Mouse (Mus musculus): ENCODE data around the gene Cd200r1. TPM values are rescaled to one million over a fixed set of nuclear protein-coding genes. Genes with fewer than 3 reads are reported as not detected.

Gene Cd200r1
- 0.54 and 0.72 TPM in 2 replicates for polyA plus RNA-seq (2016; fragmentation: Nextera tagmentation; extraction: Ambion mirVana)

- H3K4me3 ChIP-seq: no peak within 1 kb of the TSS
- no peaks in the 10 kb centered on the region for H3K4me1 ChIP-seq
- 83% methylated on average over 22 of the region's 22 CpGs for WGBS
- no peak for DNase-seq (ENCODE audit: low spot score)
- H3K9me3 ChIP-seq (replicated peaks): no peaks in the 10 kb centered on the region
- no peak within 1 kb of the TSS for H3K27ac ChIP-seq (replicated peaks)
- H3K27me3 ChIP-seq (ENCODE audit: low read depth, poor library complexity, severe bottlenecking): no peaks in the 10 kb centered on the region
- H3K36me3 ChIP-seq: no peaks in the 10 kb centered on the region
These were observed at the start of gene Cd200r1 for GRCm38 (mm10) chr16:44765555-44766319. Gene Cd200r1 (plus strand): TSS chr16:44765736.

- DNase-seq (ENCODE audit: low spot score): no peak
- Histone ChIP-seq H3K4me3 (no peak overlapping the region), H3K9me3 (replicated peaks) (no peaks in the 10 kb centered on the region), H3K4me1 (peaks cover 13% of the 10 kb centered on the region), H3K27ac (replicated peaks) (peak overlapping the region; percentile 70), H3K36me3 (peaks cover 16% of the 10 kb centered on the region), H3K27me3 (ENCODE audit: low read depth, poor library complexity, severe bottlenecking) (no peaks in the 10 kb centered on the region)
- WGBS: 50% methylated on average over 10 of the region's 10 CpGs
These were observed 49.0 kb upstream of the Cd200r1 start for GRCm38 (mm10) chr16:44716305-44717140.

- no peaks in the 10 kb centered on the region for H3K27me3 ChIP-seq (ENCODE audit: low read depth, poor library complexity, severe bottlenecking)
- peaks cover 16% of the 10 kb centered on the region for H3K36me3 ChIP-seq
- no peak for DNase-seq (ENCODE audit: low spot score)
- 72% methylated on average over 2 of the region's 2 CpGs for WGBS
- no peak overlapping the region; the same call in 1 of the 2 replicates for H3K27ac ChIP-seq (replicated peaks)
- H3K4me3 ChIP-seq: no peak overlapping the region
- no peaks in the 10 kb centered on the region for H3K9me3 ChIP-seq (replicated peaks)
- H3K4me1 ChIP-seq: peaks cover 13% of the 10 kb centered on the region
These were observed 48.3 kb upstream of the Cd200r1 start for GRCm38 (mm10) chr16:44717141-44717634.

- no peak for DNase-seq (ENCODE audit: low spot score)
- 88% methylated on average over 2 of the region's 2 CpGs for WGBS
These were observed 47.7 kb upstream of the Cd200r1 start for GRCm38 (mm10) chr16:44717838-44718237.

GRCm38 (mm10) chr16:44719349-44719748 is 46.2 kb upstream of the Cd200r1 start:
- H3K27ac ChIP-seq (replicated peaks): no peak overlapping the region
- 83% methylated on average over 7 of the region's 7 CpGs for WGBS
- DNase-seq (ENCODE audit: low spot score): no peak

More at GRCm38 (mm10) chr16:44717838-44718237, 47.7 kb upstream of the Cd200r1 start:
- H3K27me3 ChIP-seq (ENCODE audit: low read depth, poor library complexity, severe bottlenecking): no peaks in the 10 kb centered on the region
- no peak overlapping the region for H3K27ac ChIP-seq (replicated peaks)
- peaks cover 16% of the 10 kb centered on the region for H3K4me1 ChIP-seq
- peaks cover 16% of the 10 kb centered on the region for H3K36me3 ChIP-seq
- no peak overlapping the region for H3K4me3 ChIP-seq
- H3K9me3 ChIP-seq (replicated peaks): no peaks in the 10 kb centered on the region

GRCm38 (mm10) chr16:44720518-44720917 is 45.0 kb upstream of the Cd200r1 start:
- WGBS: 80% methylated on average over 3 of the region's 3 CpGs
- no peaks in the 10 kb centered on the region for H3K9me3 ChIP-seq (replicated peaks)
- no peaks in the 10 kb centered on the region for H3K27me3 ChIP-seq (ENCODE audit: low read depth, poor library complexity, severe bottlenecking)
- no peak for DNase-seq (ENCODE audit: low spot score)
- no peak overlapping the region for H3K27ac ChIP-seq (replicated peaks)
- H3K36me3 ChIP-seq: peaks cover 16% of the 10 kb centered on the region
- H3K4me1 ChIP-seq: peaks cover 31% of the 10 kb centered on the region
- H3K4me3 ChIP-seq: no peak overlapping the region

More at GRCm38 (mm10) chr16:44719349-44719748, 46.2 kb upstream of the Cd200r1 start:
- Histone ChIP-seq H3K36me3 (peaks cover 16% of the 10 kb centered on the region), H3K27me3 (ENCODE audit: low read depth, poor library complexity, severe bottlenecking) (no peaks in the 10 kb centered on the region), H3K9me3 (replicated peaks) (no peaks in the 10 kb centered on the region), H3K4me3 (no peak overlapping the region), H3K4me1 (peaks cover 23% of the 10 kb centered on the region)

- Histone ChIP-seq H3K4me3 (no peak overlapping the region), H3K4me1 (peaks cover 26% of the 10 kb centered on the region), H3K27me3 (ENCODE audit: low read depth, poor library complexity, severe bottlenecking) (no peaks in the 10 kb centered on the region), H3K9me3 (replicated peaks) (no peaks in the 10 kb centered on the region), H3K27ac (replicated peaks) (no peak overlapping the region), H3K36me3 (peaks cover 25% of the 10 kb centered on the region)
- no peak for DNase-seq (ENCODE audit: low spot score)
- 89% methylated on average over 2 of the region's 2 CpGs for WGBS
These were observed 42.9 kb upstream of the Cd200r1 start for GRCm38 (mm10) chr16:44722666-44723065.

- H3K9me3 ChIP-seq (replicated peaks): no peaks in the 10 kb centered on the region
- peak; percentile 97 for DNase-seq (ENCODE audit: low spot score)
- H3K4me1 ChIP-seq: peaks cover 26% of the 10 kb centered on the region
- no peaks in the 10 kb centered on the region for H3K27me3 ChIP-seq (ENCODE audit: low read depth, poor library complexity, severe bottlenecking)
- under 1% methylated on average over 64 of the region's 64 CpGs for WGBS
- peaks cover 39% of the 10 kb centered on the region for H3K36me3 ChIP-seq
- H3K4me3 ChIP-seq: peak within 1 kb of the TSS; percentile 94
- H3K27ac ChIP-seq (replicated peaks): peak within 1 kb of the TSS; percentile 99
These were observed 41.3 kb upstream of the Cd200r1 start, which contains the start of gene Nepro for GRCm38 (mm10) chr16:44724083-44724787. Gene Nepro (plus strand): TSS chr16:44724301.

- H3K4me3 ChIP-seq: peak overlapping the region; percentile 94
These were observed 40.7 kb upstream of the Cd200r1 start for GRCm38 (mm10) chr16:44724847-44725246.

GRCm38 (mm10) chr16:44725286-44726223 is 40.0 kb upstream of the Cd200r1 start:
- Histone ChIP-seq H3K4me3 (peak overlapping the region; percentile 94), H3K9me3 (replicated peaks) (no peaks in the 10 kb centered on the region), H3K27me3 (ENCODE audit: low read depth, poor library complexity, severe bottlenecking) (no peaks in the 10 kb centered on the region), H3K4me1 (peaks cover 26% of the 10 kb centered on the region), H3K27ac (replicated peaks) (peak overlapping the region; percentile 99), H3K36me3 (peaks cover 39% of the 10 kb centered on the region)
- 50% methylated on average over 14 of the region's 14 CpGs for WGBS
- DNase-seq (ENCODE audit: low spot score): peak; percentile 57

More at GRCm38 (mm10) chr16:44724847-44725246, 40.7 kb upstream of the Cd200r1 start:
- DNase-seq (ENCODE audit: low spot score): peak; percentile 71
- H3K4me1 ChIP-seq: peaks cover 26% of the 10 kb centered on the region
- no peaks in the 10 kb centered on the region for H3K9me3 ChIP-seq (replicated peaks)
- H3K36me3 ChIP-seq: peaks cover 39% of the 10 kb centered on the region
- WGBS: under 1% methylated on average over 14 of the region's 14 CpGs
- H3K27ac ChIP-seq (replicated peaks): peak overlapping the region; percentile 99
- no peaks in the 10 kb centered on the region for H3K27me3 ChIP-seq (ENCODE audit: low read depth, poor library complexity, severe bottlenecking)

GRCm38 (mm10) chr16:44727525-44727924 is 38.0 kb upstream of the Cd200r1 start:
- H3K4me3 ChIP-seq: no peak overlapping the region
- no peak for DNase-seq (ENCODE audit: low spot score)
- H3K9me3 ChIP-seq (replicated peaks): no peaks in the 10 kb centered on the region
- peaks cover 26% of the 10 kb centered on the region for H3K4me1 ChIP-seq
- no peaks in the 10 kb centered on the region for H3K27me3 ChIP-seq (ENCODE audit: low read depth, poor library complexity, severe bottlenecking)
- H3K27ac ChIP-seq (replicated peaks): no peak overlapping the region
- H3K36me3 ChIP-seq: peaks cover 58% of the 10 kb centered on the region
- WGBS: 98% methylated on average over 3 of the region's 3 CpGs

All from midbrain, embryonic 10.5 days (tissue).